Mouse (Mus musculus): Measurements from ENCODE around the gene Nup62cl.

- TF ChIP-seq POLR2A (IDR thresholded peaks at IDR 0.05; ENCODE audit: borderline replicate concordance, low read depth, low read length) (no peak), CTCF (IDR thresholded peaks at IDR 0.05; ENCODE audit: low read depth, low read length) (no peak)
Measured at GRCm38 (mm10) chrX:140060886-140061874, 1.3 kb downstream of the Nup62cl start.
